Mouse (Mus musculus) hindbrain, embryonic 16.5 days (tissue): ENCODE measurements around the gene Prtg. TPM values are rescaled to one million over a fixed set of nuclear protein-coding genes. Genes with fewer than 3 reads are reported as not detected.
A peak's percentile ranks its signal among the peaks of the same experiment; 100 is the strongest.

Experiments used
- ATAC-seq: fragments of 200-750 bp; cut with Nextera tagmentation; 2 replicates; pipeline ENCODE4 v1.8.0; 2017; ENCODE audit warnings: moderate TSS enrichment, moderate library complexity
- H3K27ac ChIP-seq: fragments of 300-500 bp; sonication (generic); 2 replicates; pipeline ENCODE4 v1.5.1; 2014; ENCODE audit warnings: low read depth, mild to moderate bottlenecking, control low read depth, low read length, moderate library complexity
- H3K27me3 ChIP-seq: fragments of 300-500 bp; sonication (generic); replicated peaks from 2 replicates; pipeline ENCODE4 v1.6.1; 2014; ENCODE audit warnings: low read length; ENCODE audit not compliant: control insufficient read depth, insufficient read depth
- H3K36me3 ChIP-seq: fragments of 300-500 bp; sonication (generic); 2 replicates; pipeline ENCODE4 v1.6.1; 2014; ENCODE audit warnings: mild to moderate bottlenecking, low read length, moderate library complexity, mixed read lengths; ENCODE audit not compliant: control insufficient read depth, insufficient read depth
- H3K4me1 ChIP-seq: fragments of 300-500 bp; sonication (generic); 2 replicates; pipeline ENCODE4 v1.6.1; 2014; ENCODE audit warnings: low read depth, low read length; ENCODE audit not compliant: control insufficient read depth, insufficient read depth
- H3K4me2 ChIP-seq: fragments of 300-500 bp; sonication (generic); 2 replicates; pipeline ENCODE4 v1.6.1; 2014; ENCODE audit warnings: mild to moderate bottlenecking, low read length, control low read depth, moderate library complexity
- H3K4me3 ChIP-seq: fragments of 300-500 bp; sonication (generic); 2 replicates; pipeline ENCODE4 v1.5.1; 2014; ENCODE audit warnings: mild to moderate bottlenecking, low read length, control low read depth, moderate library complexity
- H3K9ac ChIP-seq: fragments of 300-500 bp; sonication (generic); 2 replicates; pipeline ENCODE4 v1.6.1; 2014; ENCODE audit warnings: low read depth, mild to moderate bottlenecking, control low read depth, low read length, moderate library complexity
- H3K9me3 ChIP-seq: fragments of 300-500 bp; sonication (generic); 2 replicates; pipeline ENCODE4 v1.6.1; 2014; ENCODE audit warnings: mild to moderate bottlenecking, low read length, moderate library complexity; ENCODE audit not compliant: control insufficient read depth
- whole genome bisulfite sequencing: fragments of 180-500 bp; shearing (Covaris S2); extraction: QIAGEN DNeasy Blood & Tissue Kit; methylation state at CpG from one replicate; pipeline ENCODE4 v1.1.7; 2014; 5-methylcytosine and 5-hydroxymethylcytosine counted together
- polyA plus RNA-seq: library from polyadenylated mRNA; unstranded; fragments of >200 nt; fragmentation: Nextera tagmentation; extraction: Ambion mirVana; gene quantifications from 2 replicates; pipeline ENCODE4 v1.2.1, GENCODE M21; 2015

Prtg gene
- polyA plus RNA-seq, 1 experiment from 2014 or later: 0.40 TPM

GRCm38 (mm10) chr9:72825976-72826375 lies 19.3 kb downstream of the Prtg start:
- ATAC-seq: no peak
- H3K9ac ChIP-seq: no peak overlapping the region
- 26% methylated on average over 3 of the region's 3 CpGs for WGBS
- H3K27ac ChIP-seq: no peak overlapping the region
- no peak overlapping the region for H3K4me2 ChIP-seq
- no peaks in the 10 kb centered on the region for H3K36me3 ChIP-seq
- no peaks in the 10 kb centered on the region for H3K9me3 ChIP-seq
- H3K4me1 ChIP-seq: peaks cover 3% of the 10 kb centered on the region; the same call in 1 of the 2 replicates
- no peak overlapping the region for H3K4me3 ChIP-seq
- no peaks in the 10 kb centered on the region for H3K27me3 ChIP-seq

GRCm38 (mm10) chr9:72828616-72829257 lies 22.1 kb downstream of the Prtg start:
- Histone ChIP-seq H3K9ac (no peak overlapping the region), H3K27ac (peak overlapping the region; percentile 26; the same call in 1 of the 2 replicates)

GRCm38 (mm10) chr9:72833992-72834696 lies 27.5 kb downstream of the Prtg start:
- Histone ChIP-seq H3K4me2 (no peak overlapping the region), H3K9ac (no peak overlapping the region), H3K4me3 (no peak overlapping the region), H3K4me1 (peaks cover 6% of the 10 kb centered on the region; the same call in 1 of the 2 replicates), H3K27me3 (no peaks in the 10 kb centered on the region), H3K27ac (no peak overlapping the region), H3K9me3 (no peaks in the 10 kb centered on the region), H3K36me3 (no peaks in the 10 kb centered on the region)
- no peak for ATAC-seq
- WGBS: 9% methylated on average over 10 of the region's 10 CpGs

More at GRCm38 (mm10) chr9:72828616-72829257, 22.1 kb downstream of the Prtg start:
- no peak overlapping the region for H3K4me2 ChIP-seq
- H3K9me3 ChIP-seq: no peaks in the 10 kb centered on the region
- no peaks in the 10 kb centered on the region for H3K27me3 ChIP-seq
- ATAC-seq: peak; percentile 70
- H3K4me3 ChIP-seq: no peak overlapping the region
- no peaks in the 10 kb centered on the region for H3K36me3 ChIP-seq
- WGBS: 20% methylated on average over 5 of the region's 5 CpGs
- peaks cover 3% of the 10 kb centered on the region; the same call in 1 of the 2 replicates for H3K4me1 ChIP-seq

GRCm38 (mm10) chr9:72835007-72835406 lies 28.3 kb downstream of the Prtg start:
- Histone ChIP-seq H3K27ac (no peak overlapping the region), H3K9me3 (no peaks in the 10 kb centered on the region), H3K4me1 (peaks cover 6% of the 10 kb centered on the region; the same call in 1 of the 2 replicates), H3K4me2 (no peak overlapping the region), H3K4me3 (no peak overlapping the region), H3K9ac (no peak overlapping the region), H3K27me3 (no peaks in the 10 kb centered on the region), H3K36me3 (no peaks in the 10 kb centered on the region)
- WGBS: 83% methylated on average over 1 of the region's 1 CpGs
- ATAC-seq: no peak

- H3K4me3 ChIP-seq: no peak overlapping the region
- 63% methylated on average over 11 of the region's 11 CpGs for WGBS
- no peak for ATAC-seq
- no peaks in the 10 kb centered on the region for H3K9me3 ChIP-seq
- H3K9ac ChIP-seq: no peak overlapping the region
- no peaks in the 10 kb centered on the region for H3K27me3 ChIP-seq
- peaks cover 6% of the 10 kb centered on the region; the same call in 1 of the 2 replicates for H3K4me1 ChIP-seq
- H3K36me3 ChIP-seq: no peaks in the 10 kb centered on the region
- no peak overlapping the region for H3K27ac ChIP-seq
- H3K4me2 ChIP-seq: no peak overlapping the region
Observed at GRCm38 (mm10) chr9:72836708-72837495, 30.2 kb downstream of the Prtg start.

- H3K36me3 ChIP-seq: no peaks in the 10 kb centered on the region
- WGBS: 86% methylated on average over 6 of the region's 6 CpGs
- H3K27ac ChIP-seq: no peak overlapping the region
- ATAC-seq: no peak
- H3K4me3 ChIP-seq: no peak overlapping the region
- no peak overlapping the region for H3K9ac ChIP-seq
- no peaks in the 10 kb centered on the region for H3K27me3 ChIP-seq
- peaks cover 6% of the 10 kb centered on the region; the same call in 1 of the 2 replicates for H3K4me1 ChIP-seq
- H3K9me3 ChIP-seq: no peaks in the 10 kb centered on the region
- H3K4me2 ChIP-seq: no peak overlapping the region
Observed at GRCm38 (mm10) chr9:72837598-72838160, 31.0 kb downstream of the Prtg start.

- ATAC-seq: no peak
- no peak overlapping the region for H3K4me2 ChIP-seq
- H3K36me3 ChIP-seq: no peaks in the 10 kb centered on the region
- no peak overlapping the region for H3K4me3 ChIP-seq
- H3K4me1 ChIP-seq: peaks cover 6% of the 10 kb centered on the region; the same call in 1 of the 2 replicates
- H3K27ac ChIP-seq: no peak overlapping the region
- H3K9me3 ChIP-seq: no peaks in the 10 kb centered on the region
- no peaks in the 10 kb centered on the region for H3K27me3 ChIP-seq
- WGBS: 84% methylated on average over 3 of the region's 3 CpGs
- no peak overlapping the region for H3K9ac ChIP-seq
Observed at GRCm38 (mm10) chr9:72838256-72838655, 31.6 kb downstream of the Prtg start.

GRCm38 (mm10) chr9:72839346-72839990 lies 32.8 kb downstream of the Prtg start:
- Histone ChIP-seq H3K36me3 (no peaks in the 10 kb centered on the region), H3K4me1 (no peaks in the 10 kb centered on the region), H3K4me3 (no peak overlapping the region), H3K9ac (no peak overlapping the region), H3K9me3 (no peaks in the 10 kb centered on the region), H3K27me3 (no peaks in the 10 kb centered on the region), H3K4me2 (no peak overlapping the region), H3K27ac (no peak overlapping the region)
- WGBS: 76% methylated on average over 15 of the region's 15 CpGs
- ATAC-seq: no peak
